Mouse (Mus musculus) urinary bladder, adult 2 months (tissue): ENCODE measurements around the gene Cdc37l1. TPM values are rescaled to one million over a fixed set of nuclear protein-coding genes. Genes with fewer than 3 reads are reported as not detected.

ENCODE experiments used
- DNase-seq: peaks from one replicate; pipeline ENCODE4 v3.0.0; 2022; ENCODE audit warnings: low spot score
- polyA plus RNA-seq: library from polyadenylated mRNA; depleted of rRNA; stranded (reverse); fragments of >200 nt; gene quantifications from 2 replicates; pipeline ENCODE4 v1.2.3, GENCODE M21; 2012; rRNA removed

The Cdc37l1 gene
- polyA plus RNA-seq, 1 experiment = 40.1 TPM

DNA sequence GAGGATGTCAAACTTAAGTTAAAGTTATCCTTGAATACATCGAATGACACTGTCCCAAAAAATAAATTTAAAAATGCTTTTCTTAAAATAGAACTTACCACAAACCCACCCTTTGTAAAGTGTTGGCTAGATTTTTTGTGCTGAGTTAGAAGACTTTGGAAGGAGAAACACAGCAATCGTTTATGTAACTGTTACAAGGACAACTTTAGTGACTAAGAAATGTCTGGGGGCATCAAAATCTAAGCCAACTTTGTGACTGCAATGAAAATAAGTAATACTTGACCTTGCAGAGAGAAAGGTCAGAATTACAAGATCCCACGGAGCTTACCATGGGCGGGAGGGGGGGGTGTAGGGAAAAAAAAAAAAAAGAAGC lies 56.8 kb downstream of the Cdc37l1 start:
- no peak for DNase-seq

DNA sequence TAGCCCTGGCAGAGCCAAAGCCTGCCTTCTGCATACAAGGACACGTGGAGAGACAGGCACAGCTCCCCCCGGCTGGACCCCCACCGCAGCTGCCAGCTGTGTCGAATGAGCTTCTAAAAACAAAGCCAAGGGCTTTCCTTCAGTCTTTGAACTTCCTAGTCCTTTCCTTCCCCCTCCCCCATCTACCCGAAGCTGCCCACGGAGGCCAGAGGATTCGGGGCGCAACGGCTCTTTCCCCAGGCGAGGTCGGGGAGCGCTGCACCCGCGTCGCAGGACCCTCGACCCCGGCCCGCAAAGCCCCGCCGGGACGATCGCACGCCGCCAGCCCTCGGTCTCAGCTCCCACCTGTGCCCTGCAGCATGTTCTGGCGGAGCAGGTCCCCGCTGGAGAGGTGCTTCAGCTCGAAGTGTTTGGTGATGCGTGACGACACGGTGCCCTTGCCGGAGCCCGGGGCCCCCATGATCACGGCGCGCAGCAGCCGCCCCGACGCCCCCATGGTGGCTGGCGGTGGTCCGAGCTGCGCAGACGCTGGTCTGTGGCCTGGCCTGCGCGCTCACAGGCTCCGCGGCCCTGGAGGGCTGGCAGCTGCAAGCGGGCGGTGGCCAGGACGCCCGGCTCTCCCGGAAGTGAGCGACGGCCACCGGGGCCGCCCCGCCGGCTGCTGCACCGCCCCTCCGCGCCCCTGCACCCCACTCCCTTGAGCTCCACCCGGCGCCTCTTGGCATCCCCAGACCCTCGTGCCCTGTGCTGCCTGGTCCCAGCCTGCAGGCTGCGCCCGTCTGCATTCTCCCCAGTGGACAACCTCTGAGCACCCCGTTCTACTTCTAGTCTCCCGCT lies 57.4 kb downstream of the Cdc37l1 start, which contains the start of gene Ak3:
TSS of gene Ak3 (minus strand) at position 628 of the 837 bp plus-strand sequence.
- peak; percentile 84 for DNase-seq

DNA sequence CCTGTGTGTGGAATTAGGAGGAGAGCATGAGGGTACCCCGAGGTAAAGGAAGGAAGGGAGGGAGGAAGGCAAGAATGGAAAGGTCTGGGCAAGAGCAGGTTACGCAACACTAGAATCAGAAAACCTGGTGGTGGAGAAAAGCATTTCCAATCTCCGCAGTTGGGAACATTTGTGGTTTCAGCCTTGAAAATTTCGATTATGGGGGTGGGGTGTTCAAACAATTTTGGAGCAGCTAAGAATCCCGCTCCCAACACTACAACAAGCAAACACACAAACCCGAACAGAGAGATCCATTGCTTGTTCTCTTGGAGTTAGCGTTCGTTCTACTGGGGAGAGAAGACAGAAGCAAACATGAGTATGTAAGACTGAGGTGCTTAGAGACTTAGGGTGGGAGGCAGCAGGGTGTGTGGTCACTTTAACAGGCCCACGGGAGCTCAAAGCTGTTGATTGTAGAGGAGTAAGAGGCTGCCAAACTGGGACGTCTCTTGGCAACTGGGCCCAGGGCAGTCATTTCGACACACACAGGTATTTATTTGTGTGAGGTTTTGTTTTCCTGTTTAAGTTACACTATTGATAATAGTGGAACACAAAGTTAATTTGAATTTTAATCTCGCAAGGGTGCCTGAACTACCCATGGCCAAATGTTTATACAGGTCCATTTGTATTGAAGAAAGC lies 59.4 kb downstream of the Cdc37l1 start:
- no peak for DNase-seq

DNA sequence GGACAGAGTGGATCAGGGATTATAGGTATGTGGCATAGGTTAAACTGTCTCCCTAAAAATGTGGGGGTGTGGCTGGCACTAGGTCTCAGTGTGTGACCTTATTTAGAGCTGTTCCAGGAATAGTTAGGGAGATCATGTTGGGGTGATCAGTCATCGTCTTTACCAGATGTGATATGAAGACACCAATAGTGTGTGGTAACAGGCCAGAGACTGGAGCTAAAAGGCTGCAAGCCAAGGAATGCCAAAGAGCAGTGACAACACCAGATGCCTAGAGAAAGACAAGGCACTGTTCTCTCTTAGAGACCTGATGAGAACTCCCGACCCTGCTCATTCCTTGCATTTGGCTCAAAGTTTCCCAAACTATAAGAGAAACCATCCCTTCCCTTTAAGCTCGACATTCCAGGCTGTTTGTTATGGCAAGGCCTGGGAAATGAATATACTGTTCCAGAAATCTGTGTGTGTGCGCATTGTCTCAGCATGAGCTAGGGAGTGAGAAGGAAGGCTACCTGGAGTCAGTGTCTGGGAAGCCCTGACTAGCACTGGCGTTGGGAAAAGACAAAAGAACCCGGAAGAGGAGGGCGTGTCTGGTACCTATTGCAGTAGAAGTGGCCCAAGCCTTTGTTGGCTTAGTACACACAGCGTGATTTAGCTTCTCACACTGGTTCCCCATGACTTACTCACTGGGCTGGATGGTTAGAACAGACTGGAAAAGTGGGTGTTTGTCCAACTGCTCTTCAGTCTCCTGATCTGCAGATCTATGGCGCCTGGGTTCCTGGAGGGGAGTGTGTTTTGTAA lies 60.2 kb downstream of the Cdc37l1 start:
- DNase-seq = no peak

DNA sequence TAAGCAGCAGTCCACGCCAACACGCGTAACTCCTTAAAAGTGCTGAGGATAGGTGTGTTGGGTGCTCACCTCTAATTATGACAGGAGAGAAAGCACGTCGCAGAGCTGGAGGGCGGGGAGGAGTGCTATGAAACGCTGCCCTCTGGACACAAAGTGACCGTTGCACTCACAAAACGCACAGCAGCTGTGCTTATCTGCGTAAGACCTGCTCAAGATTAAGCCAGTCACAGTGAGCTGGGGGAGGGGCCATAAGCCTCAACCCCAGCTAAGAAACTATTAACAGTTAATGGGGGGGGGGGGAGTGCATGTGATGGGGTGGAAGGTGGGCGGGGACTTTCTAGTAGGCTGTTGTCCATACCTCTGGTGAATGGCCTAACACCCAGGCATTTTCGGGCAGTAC lies 62.6 kb downstream of the Cdc37l1 start:
- no peak for DNase-seq

DNA sequence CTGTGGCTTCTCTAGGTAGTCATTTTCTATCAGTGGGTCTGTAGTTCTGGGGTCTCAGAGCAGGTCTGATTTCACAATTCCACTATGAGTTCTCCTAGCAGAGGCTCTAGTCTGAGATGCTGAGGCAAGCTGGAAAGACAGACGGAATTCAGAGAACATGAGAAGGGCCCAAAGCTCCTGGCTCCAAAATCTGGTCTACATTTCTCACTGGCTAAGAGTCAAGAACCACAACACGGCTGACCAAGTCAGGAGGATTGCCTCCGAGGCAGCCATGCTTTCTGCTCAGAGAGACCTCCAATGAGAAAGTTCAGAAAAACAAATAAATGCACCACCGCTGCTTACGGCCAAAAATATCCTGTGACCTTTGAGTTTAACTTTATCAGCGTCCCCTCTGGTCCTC lies 64.4 kb downstream of the Cdc37l1 start:
- DNase-seq = no peak

DNA sequence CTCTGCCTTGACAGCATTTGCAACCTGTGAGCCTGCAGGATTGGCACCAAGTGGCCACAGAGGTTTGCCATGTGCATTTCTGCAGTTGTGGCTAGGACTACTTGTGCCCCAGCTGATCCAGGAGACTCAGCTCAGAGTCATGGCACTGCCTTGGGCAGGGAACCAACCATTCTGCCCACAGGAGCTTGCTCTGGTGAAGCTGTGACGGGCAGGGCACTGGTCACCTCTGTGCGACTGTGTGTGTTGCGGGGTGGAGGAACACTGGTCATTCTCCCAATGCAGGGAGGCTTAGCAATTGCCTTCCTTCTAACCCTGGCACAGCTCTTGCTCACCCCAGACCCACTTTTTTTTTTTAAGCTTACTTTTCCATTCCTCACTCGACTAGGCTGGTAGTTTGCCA lies 65.3 kb downstream of the Cdc37l1 start:
- no peak for DNase-seq

DNA sequence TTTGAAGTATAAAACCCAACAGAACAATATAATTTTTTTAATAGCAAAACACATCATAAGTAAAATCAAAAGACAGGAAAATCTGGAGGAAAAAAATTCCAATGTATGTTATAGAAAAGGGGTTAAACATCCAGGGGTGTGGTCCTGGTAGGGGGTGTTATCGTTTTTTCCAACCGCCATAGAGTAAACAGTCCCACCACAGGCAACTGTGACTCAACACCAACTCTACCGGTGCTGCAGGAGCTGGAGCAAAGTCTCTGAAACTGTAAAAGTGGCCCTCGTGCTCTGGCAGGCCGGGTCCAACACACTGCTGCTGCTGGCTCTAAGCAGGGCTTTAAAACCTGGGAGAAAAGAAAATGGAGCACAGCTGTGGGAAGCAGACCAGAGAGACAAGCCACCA lies 68.6 kb downstream of the Cdc37l1 start:
- no peak for DNase-seq

DNA sequence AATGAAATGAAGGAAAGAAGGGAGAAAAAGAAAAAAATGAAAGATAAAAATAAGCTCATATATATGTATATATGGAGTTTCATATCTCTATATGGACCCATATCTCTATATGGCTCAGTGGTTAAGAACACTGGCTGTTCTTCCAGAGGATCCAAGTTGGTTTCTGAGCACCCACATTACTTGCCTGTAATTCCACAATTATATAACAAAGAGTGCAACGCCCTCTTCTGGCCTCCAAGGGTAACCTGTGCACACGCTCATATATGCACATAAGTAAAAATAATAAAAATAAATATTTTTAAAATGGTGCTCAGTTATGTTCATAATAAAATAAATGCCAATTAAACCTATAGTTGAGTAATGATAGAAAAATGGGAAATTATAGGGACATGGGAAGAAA lies 69.5 kb downstream of the Cdc37l1 start:
- DNase-seq = no peak

DNA sequence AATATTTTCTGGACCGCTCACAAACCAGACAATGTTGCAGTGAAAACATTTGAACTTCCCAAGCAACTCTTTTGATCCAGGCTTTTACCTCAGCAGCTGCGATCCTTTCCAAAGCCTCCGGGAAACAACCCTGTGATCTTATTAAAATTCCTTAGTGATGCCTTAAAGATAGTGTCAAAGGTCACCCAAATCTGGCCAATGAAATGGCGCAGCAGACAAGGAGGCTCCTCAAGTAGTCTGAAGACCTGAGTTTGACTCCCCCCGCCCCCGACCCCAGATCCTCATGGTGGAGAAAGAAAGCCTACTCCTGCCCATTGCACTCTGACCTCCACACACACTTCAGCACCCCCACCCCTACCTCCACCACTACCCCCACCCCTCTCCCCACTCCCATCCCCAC lies 70.1 kb downstream of the Cdc37l1 start:
- DNase-seq = no peak

DNA sequence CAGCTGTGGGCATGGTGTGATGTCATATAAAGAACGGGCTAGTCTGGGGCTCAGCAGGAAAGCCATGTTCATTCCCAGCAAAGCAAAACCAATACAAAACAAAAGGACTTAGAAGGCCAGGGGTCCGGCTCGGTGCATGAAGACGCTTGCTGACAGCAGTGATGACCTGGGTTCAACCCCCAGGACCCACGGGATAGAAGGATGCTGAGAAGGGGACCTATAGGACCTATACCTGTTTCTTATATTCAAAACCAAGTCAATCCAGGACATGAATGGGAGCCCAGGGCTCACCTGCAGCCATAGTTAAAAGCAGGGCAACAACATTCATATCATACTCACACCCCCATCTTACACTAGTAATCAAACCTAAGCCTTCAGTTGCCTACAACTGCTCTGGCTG lies 72.9 kb downstream of the Cdc37l1 start:
- DNase-seq = no peak

DNA sequence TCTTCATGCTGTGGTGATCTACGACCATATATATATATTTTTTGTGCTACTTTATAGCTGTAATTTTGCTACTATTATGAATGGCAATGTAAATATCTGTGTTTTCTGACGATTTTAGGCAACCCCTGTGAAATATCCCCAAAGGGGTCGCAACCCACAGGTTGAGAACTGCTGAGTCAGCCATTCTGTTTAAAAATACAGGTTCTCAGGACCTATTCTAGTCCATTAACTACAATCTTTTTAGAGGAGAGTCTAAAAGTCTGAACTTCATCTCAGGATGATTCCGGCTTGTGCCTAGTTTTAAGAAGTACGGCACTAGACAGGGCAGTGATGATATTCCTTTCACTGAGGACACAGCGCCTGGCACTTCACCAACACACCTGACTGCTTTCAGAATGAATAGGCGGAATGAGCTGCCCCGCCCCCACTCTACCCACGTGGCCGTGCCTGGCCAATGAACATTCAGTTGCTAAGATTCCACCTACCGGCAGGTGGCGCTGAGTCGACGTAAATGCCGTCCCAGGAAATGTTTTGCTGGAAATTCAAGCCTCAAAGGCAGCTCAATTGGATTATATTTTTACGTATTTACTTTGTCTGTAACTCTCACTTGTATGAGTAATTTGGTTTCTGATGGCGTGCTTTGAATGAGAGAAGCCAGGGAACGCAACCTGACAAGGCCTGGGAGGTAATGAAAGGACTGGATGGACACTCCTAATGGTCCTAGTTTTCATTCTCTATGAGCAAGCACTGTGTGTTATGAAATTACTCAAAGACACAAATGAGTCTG lies 73.6 kb downstream of the Cdc37l1 start:
- DNase-seq = peak; percentile 87

DNA sequence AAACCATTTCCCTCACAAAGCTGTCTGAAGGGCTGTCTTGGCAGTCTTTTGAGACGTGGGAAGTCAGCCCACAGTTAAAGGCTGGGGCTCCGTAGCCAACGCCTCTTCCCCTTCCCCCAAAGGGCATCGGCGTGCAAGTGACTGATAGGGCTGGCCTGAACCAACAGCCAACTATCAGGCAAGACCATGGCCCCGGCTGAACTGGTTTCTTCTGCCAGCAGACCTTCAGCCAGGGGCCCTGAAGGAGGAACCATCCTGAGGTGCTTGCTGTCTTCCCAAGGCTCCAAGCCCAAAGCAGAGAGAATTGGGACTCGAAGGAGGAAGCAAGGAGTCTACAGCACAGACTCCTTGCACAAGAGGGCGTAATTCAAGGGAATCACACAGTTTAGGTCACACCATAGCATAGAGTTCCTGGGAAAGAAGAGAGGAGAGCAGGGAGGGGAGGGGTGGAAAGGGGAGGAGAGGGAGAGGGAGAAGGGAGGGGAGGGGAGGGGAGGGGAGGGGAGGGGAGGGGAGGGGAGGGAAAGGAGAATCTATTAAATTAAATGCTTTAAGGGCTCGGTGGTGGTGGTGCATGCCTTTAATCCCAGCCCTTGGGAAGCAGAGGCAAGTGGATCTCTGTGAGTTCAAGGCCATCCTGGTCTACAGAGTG lies 74.4 kb downstream of the Cdc37l1 start:
- no peak for DNase-seq

DNA sequence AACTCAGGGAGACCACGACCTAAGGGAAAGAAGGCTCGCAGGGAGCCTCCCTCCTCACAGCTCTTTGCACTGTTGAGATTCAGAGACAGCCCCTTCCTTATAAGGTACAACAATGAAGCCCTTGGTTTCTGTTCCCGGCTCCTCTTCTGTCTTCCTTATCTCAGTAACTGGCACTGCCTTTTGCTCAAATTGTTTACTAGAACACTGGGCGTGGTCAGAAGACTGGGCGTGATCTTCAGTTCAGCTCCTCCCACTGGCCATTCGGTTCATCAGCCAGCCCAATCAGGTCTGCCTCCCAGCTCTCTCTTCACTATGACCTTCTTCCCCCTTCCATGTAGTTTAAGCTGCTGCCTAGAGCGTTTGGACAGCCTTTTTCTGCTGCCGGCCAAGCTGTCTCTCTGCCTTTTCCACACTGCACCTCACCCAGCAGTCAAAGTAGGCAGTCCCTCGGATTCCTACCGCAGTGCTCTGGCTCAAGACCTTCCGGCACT lies 76.9 kb downstream of the Cdc37l1 start:
- DNase-seq = no peak

DNA sequence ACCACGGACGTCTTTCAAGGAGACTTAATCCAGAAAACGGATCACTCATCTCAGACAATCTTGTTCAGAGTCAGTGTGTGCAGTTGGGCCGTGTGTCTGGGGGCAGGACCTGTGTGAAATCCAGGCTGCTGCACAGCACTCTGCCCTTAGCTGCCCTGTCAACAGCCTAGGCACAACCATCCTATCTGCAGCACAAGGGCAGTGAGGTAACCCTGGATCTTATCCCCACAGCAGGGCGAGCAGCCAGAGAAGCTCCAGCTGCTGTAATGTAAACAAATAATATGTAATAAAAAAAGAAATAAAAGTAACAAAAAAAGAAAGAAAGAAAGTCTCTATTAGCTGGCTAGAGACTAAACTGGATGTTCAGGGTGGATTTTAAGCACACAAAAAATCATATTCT lies 79.0 kb downstream of the Cdc37l1 start:
- DNase-seq = no peak

DNA sequence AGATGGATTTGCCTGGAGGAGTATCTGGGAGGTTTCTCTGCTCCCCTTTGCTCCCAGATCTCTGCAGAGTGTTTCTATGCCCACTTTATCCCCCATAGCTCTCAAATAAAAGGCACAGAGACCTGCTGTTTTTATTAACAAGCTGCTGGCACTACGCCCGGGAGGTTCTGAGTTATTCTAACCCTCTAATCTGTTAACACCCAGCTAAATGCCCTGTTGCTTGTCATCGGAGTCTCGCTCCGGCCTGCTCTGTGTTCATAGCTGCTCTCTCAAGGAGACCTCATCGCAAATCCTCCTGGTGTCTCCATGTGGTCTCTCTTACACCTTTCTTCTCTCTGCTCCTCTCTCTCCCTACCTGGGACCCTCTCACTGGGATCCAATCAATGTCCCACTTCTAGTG lies 84.7 kb downstream of the Cdc37l1 start:
- no peak for DNase-seq

Other genes starting within 250 kb of the Cdc37l1 start
- 2.8 and 4.0 TPM in 2 replicates for gene Slc1a1, start 155.3 kb upstream of the Cdc37l1 start, polyA plus RNA-seq
- 8.3 and 10.2 TPM in 2 replicates for gene Plpp6, start 26.4 kb upstream of the Cdc37l1 start, polyA plus RNA-seq
- 3.1 and 3.2 TPM in 2 replicates for gene 4430402I18Rik, start 22.6 kb upstream of the Cdc37l1 start, polyA plus RNA-seq
- 96.5 and 118 TPM in 2 replicates for gene Ak3, start 57.6 kb downstream of the Cdc37l1 start, polyA plus RNA-seq
- gene Rcl1, start 111.0 kb downstream of the Cdc37l1 start, polyA plus RNA-seq = 20.6 and 21.5 TPM in 2 replicates